ENCODE assay signal across 29 mouse cellular contexts in the genomic region with DNA sequence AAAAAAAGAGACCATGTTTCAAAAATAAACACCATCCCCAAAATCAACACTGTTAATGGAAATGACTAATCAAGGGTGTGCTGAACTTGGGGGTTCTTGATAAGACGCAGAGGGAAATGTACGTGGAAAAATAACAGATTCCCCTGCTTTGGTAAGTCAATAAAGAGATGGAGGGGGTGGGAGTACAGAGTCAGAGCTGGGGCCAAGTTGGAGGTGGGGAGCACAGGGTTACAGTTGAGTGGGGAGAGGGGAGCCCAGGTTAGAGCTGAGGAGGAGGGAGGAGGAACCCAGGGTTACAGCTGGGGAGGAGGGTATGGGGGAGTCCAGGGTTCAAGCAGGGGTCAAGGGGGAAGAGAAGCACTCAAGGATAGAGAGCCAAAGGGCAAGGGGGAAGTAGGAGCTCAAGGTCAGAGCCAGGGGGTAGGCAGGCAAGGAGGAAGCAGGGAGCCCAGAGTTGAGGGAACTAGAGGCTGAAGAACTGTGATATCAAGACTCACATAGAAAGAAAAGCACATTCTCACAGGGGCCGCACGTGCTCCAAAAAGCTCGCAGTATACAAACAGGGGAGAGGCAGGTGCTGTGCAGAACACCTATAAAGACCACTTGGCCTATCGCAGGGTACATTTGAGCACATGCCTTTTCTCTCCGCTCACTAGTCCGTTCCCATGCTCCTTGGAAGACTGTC.
A peak's percentile ranks its signal among the peaks of the same experiment; 100 is the strongest.
DNase-seq lines count a peak whose midpoint lies in the region; ATAC-seq lines count a peak whose summit lies in the region.
"Had no signal": no experiment of that assay in that cellular context is flagged by ENCODE, and none has a peak within 500 bp of the region (broad histone marks: within the 10 kb centered on the region; RNA-seq: fewer than 3 reads in every experiment).

No protein-coding gene starts in this region.

- no peak for DNase-seq in hindbrain, embryonic 10.5 days (ENCODE audit: low spot score)
- no peak for DNase-seq in midbrain, embryonic 10.5 days (ENCODE audit: low spot score)
- no peak for DNase-seq in midbrain, embryonic 11.5 days (ENCODE audit: low spot score, missing footprints)
- DNase-seq in retina, postnatal 1 day = no peak
- DNase-seq: adrenal gland, postnatal 14 days; B cell, adult 2 months; cerebellum, adult 11 months; cerebellum, adult 2 months; cerebellum, adult 9-11 months; cerebellum, postnatal 25 days; forebrain, postnatal 0 days; gastrocnemius, adult 2 months; gastrocnemius, postnatal 36 days; heart, adult 2 months; heart, postnatal 14 days; heart, postnatal 4 days had no signal

- peak overlapping the region; percentile 30; the same call in 1 of the 2 replicates for H3K27ac ChIP-seq in hindbrain, embryonic 10.5 days
- no peak overlapping the region for H3K27ac ChIP-seq in hindbrain, embryonic 16.5 days (ENCODE audit: low read depth, low read length)
- peak overlapping the region; percentile 53; the same call in 1 of the 2 replicates for H3K27ac ChIP-seq in midbrain, embryonic 10.5 days (replicated peaks)
- no peak overlapping the region for H3K27ac ChIP-seq in midbrain, embryonic 11.5 days (ENCODE audit: low read depth, low read length)
- peak overlapping the region; percentile 61 for H3K27ac ChIP-seq in stomach, embryonic 15.5 days
- H3K27ac ChIP-seq: embryonic facial prominence, embryonic 13.5 days; forebrain, embryonic 13.5 days; gastrocnemius, adult 2 months; heart, adult 2 months; heart, embryonic 10.5 days; heart, embryonic 13.5 days; hindbrain, embryonic 12.5 days; hindbrain, embryonic 15.5 days had no signal

- 93% methylated on average over 8 of the region's 8 CpGs for WGBS in hindbrain, embryonic 10.5 days
- 90% methylated on average over 8 of the region's 8 CpGs for WGBS in hindbrain, embryonic 16.5 days
- WGBS in midbrain, embryonic 10.5 days = 92% methylated on average over 8 of the region's 8 CpGs
- WGBS in midbrain, embryonic 11.5 days = 92% methylated on average over 8 of the region's 8 CpGs
- WGBS in stomach, embryonic 15.5 days = 80% methylated on average over 8 of the region's 8 CpGs

- no peak overlapping the region for H3K4me3 ChIP-seq in hindbrain, embryonic 10.5 days
- no peak overlapping the region for H3K4me3 ChIP-seq in hindbrain, embryonic 16.5 days (ENCODE audit: low read length)
- no peak overlapping the region for H3K4me3 ChIP-seq in midbrain, embryonic 10.5 days
- no peak overlapping the region for H3K4me3 ChIP-seq in midbrain, embryonic 11.5 days (ENCODE audit: low read depth, low read length)
- H3K4me3 ChIP-seq in stomach, embryonic 15.5 days (replicated peaks) = no peak overlapping the region
- H3K4me3 ChIP-seq: embryonic facial prominence, embryonic 13.5 days; erythroblast, embryonic 14.5 days; forebrain, embryonic 13.5 days; gastrocnemius, adult 2 months; heart, adult 2 months; heart, embryonic 10.5 days; heart, embryonic 13.5 days; hindbrain, embryonic 12.5 days; hindbrain, embryonic 15.5 days had no signal

- H3K36me3 ChIP-seq in hindbrain, embryonic 10.5 days = no peaks in the 10 kb centered on the region
- no peaks in the 10 kb centered on the region for H3K36me3 ChIP-seq in hindbrain, embryonic 16.5 days (ENCODE audit: control insufficient read depth, insufficient read depth, low read length)
- no peaks in the 10 kb centered on the region for H3K36me3 ChIP-seq in midbrain, embryonic 10.5 days
- no peaks in the 10 kb centered on the region for H3K36me3 ChIP-seq in midbrain, embryonic 11.5 days (ENCODE audit: control insufficient read depth, insufficient read depth, low read length)
- no peaks in the 10 kb centered on the region for H3K36me3 ChIP-seq in stomach, embryonic 15.5 days
- H3K36me3 ChIP-seq: embryonic facial prominence, embryonic 13.5 days; G1E; heart, embryonic 10.5 days; heart, embryonic 13.5 days; hindbrain, embryonic 12.5 days; hindbrain, embryonic 15.5 days had no signal

- H3K9me3 ChIP-seq in hindbrain, embryonic 10.5 days = no peaks in the 10 kb centered on the region
- no peaks in the 10 kb centered on the region for H3K9me3 ChIP-seq in hindbrain, embryonic 16.5 days (ENCODE audit: control insufficient read depth, low read length)
- no peaks in the 10 kb centered on the region for H3K9me3 ChIP-seq in midbrain, embryonic 10.5 days (replicated peaks)
- no peaks in the 10 kb centered on the region for H3K9me3 ChIP-seq in midbrain, embryonic 11.5 days (ENCODE audit: control insufficient read depth, low read length)
- H3K9me3 ChIP-seq in stomach, embryonic 15.5 days = no peaks in the 10 kb centered on the region
- H3K9me3 ChIP-seq: embryonic facial prominence, embryonic 13.5 days; forebrain, embryonic 13.5 days; heart, embryonic 10.5 days; heart, embryonic 13.5 days; hindbrain, embryonic 12.5 days; hindbrain, embryonic 15.5 days had no signal

- no peak overlapping the region for H3K9ac ChIP-seq in hindbrain, embryonic 16.5 days (ENCODE audit: low read depth, low read length)
- no peak overlapping the region for H3K9ac ChIP-seq in midbrain, embryonic 11.5 days (ENCODE audit: low read length)
- H3K9ac ChIP-seq in stomach, embryonic 15.5 days = no peak overlapping the region
- H3K9ac ChIP-seq: embryonic facial prominence, embryonic 13.5 days; forebrain, embryonic 13.5 days; forebrain, postnatal 0 days; heart, embryonic 13.5 days; hindbrain, embryonic 12.5 days; hindbrain, embryonic 15.5 days had no signal

- H3K4me1 ChIP-seq in hindbrain, embryonic 10.5 days (replicated peaks) = peaks cover 30% of the 10 kb centered on the region
- no peaks in the 10 kb centered on the region for H3K4me1 ChIP-seq in hindbrain, embryonic 16.5 days (ENCODE audit: control insufficient read depth, insufficient read depth, low read depth, low read length)
- H3K4me1 ChIP-seq in midbrain, embryonic 10.5 days = peaks cover 27% of the 10 kb centered on the region
- H3K4me1 ChIP-seq in midbrain, embryonic 11.5 days (ENCODE audit: control insufficient read depth, insufficient read depth, low read length) = no peaks in the 10 kb centered on the region
- 0 out of 2 replicates have a peak, but pooled peaks cover 6% of the 10 kb centered on the region for H3K4me1 ChIP-seq in stomach, embryonic 15.5 days
- H3K4me1 ChIP-seq: heart, embryonic 13.5 days had no signal

- H3K4me2 ChIP-seq in hindbrain, embryonic 16.5 days (ENCODE audit: low read length) = no peak overlapping the region
- no peak overlapping the region for H3K4me2 ChIP-seq in midbrain, embryonic 11.5 days
- no peak overlapping the region for H3K4me2 ChIP-seq in stomach, embryonic 15.5 days
- H3K4me2 ChIP-seq: embryonic facial prominence, embryonic 13.5 days; forebrain, embryonic 13.5 days; heart, embryonic 13.5 days; hindbrain, embryonic 12.5 days; hindbrain, embryonic 15.5 days had no signal

- no peak for ATAC-seq in hindbrain, embryonic 16.5 days
- no peak for ATAC-seq in midbrain, embryonic 11.5 days (ENCODE audit: low FRiP score)
- peak; percentile 79 for ATAC-seq in stomach, embryonic 15.5 days (ENCODE audit: insufficient read depth, low FRiP score, low read depth)
- no peak for ATAC-seq in monocyte, adult 5-6 weeks (replicated peaks; ENCODE audit: insufficient number of reproducible peaks, low FRiP score, low TSS enrichment, poor library complexity, severe bottlenecking)
- ATAC-seq: forebrain, embryonic 13.5 days; forebrain, postnatal 0 days; Patski had no signal

- H3K27me3 ChIP-seq in hindbrain, embryonic 10.5 days (ENCODE audit: insufficient read depth, poor library complexity, severe bottlenecking) = no peaks in the 10 kb centered on the region; the same call in 1 of the 2 replicates
- no peaks in the 10 kb centered on the region for H3K27me3 ChIP-seq in hindbrain, embryonic 16.5 days (replicated peaks; ENCODE audit: control insufficient read depth, insufficient read depth, low read length)
- H3K27me3 ChIP-seq in midbrain, embryonic 10.5 days (ENCODE audit: low read depth, poor library complexity, severe bottlenecking) = 0 out of 2 replicates have a peak, but pooled peaks cover 6% of the 10 kb centered on the region
- no peaks in the 10 kb centered on the region for H3K27me3 ChIP-seq in midbrain, embryonic 11.5 days (ENCODE audit: control insufficient read depth, insufficient read depth, low read length)
- no peaks in the 10 kb centered on the region for H3K27me3 ChIP-seq in stomach, embryonic 15.5 days (replicated peaks)
- H3K27me3 ChIP-seq: CH12.LX; embryonic facial prominence, embryonic 13.5 days; forebrain, embryonic 13.5 days; hindbrain, embryonic 15.5 days; Patski had no signal

Comparison
In these comparisons a context has a peak if more than half of its experiments do, and no peak if none do; other contexts are left out.
1. H3K27ac ChIP-seq: peak in hindbrain, embryonic 10.5 days (single experiment), midbrain, embryonic 10.5 days (single experiment) and stomach, embryonic 15.5 days (single experiment); none in hindbrain, embryonic 16.5 days (single experiment) and midbrain, embryonic 11.5 days (single experiment).